Mouse (Mus musculus) heart, postnatal 25 days (tissue): Measurements from ENCODE around the gene Psmg4. TPM values are rescaled to one million over a fixed set of nuclear protein-coding genes. Genes with fewer than 3 reads are reported as not detected.

Experiments
- DNase-seq: peaks from one replicate; pipeline ENCODE4 v3.0.0; 2022; ENCODE audit warnings: low spot score
- intact Hi-C: fragments of 180-260 bp; cut with DNase I; formaldehyde crosslinking; loops from one replicate; pipeline ENCODE4 v1.15.1; 2025
- total RNA-seq, 2 experiments: library from RNA; stranded (reverse); gene quantifications; 2 replicates each; pipeline ENCODE4 v1.2.3; 2021

Psmg4 gene
- total RNA-seq, result 10 to 100 TPM; 22.9 to 29.7 TPM

DNA sequence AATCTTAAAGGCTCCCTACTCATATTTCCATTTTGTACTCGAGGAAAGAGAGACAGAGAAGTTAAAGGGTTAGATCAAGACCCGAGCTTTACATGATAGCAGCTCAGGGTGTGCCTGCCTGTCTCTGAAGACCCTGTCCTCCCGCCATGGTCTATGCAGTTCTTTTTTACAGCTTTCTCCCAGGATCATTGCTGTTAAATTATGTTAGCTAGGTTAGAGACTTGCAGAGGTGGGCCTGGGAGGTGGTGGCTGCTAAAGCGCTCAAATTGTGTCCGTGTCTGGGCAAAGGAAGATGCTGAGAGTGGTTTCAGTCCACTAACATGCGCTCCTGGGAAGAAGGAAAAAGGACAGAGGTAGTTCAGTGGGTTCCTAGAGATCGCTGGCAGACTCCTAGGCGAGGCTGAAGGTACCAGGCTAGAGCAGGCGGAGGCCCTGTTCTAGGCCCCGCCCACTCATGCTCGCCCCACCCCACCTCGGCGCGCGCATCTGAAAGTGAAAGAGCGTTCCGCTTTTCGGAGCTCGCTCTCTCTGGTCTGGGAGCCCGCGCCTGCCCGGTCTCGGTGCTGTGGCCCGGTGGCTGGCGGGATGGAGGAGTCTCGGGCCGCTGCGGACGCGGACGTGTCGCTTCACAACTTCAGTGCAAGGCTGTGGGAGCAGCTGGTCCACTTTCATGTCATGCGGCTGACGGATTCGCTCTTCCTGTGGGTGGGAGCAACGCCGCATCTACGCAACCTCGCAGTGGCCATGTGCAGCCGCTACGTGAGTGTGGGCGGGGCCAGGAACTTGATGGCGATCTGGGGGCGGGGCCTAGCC is at the start of gene Psmg4:
Gene Psmg4, plus strand, starts transcription at position 474 of the 813 bp plus-strand sequence.
- intact Hi-C loops, result no loop called here
- DNase-seq, result peak; percentile 84

DNA sequence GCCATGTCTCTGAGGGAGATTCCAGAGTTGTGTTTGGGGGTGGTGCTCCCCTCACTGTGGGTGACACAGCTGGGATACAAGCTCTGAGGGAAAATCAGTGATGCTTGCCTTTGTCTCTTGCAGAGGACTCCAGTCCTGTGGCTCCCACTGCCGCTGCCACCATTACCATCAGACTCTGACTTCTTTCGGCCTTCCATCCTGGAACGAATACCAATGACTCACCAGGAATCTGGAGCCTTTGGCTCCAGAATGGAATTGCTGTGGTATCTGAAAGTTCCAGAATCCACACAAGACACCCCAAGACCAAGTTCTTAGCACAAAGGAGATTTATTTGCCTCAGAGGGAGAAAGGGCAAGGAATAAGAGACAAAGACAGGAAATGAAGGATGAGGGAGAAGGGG is 49.7 kb upstream of the Psmg4 start:
- intact Hi-C loops, result no loop called here
- no peak for DNase-seq

DNA sequence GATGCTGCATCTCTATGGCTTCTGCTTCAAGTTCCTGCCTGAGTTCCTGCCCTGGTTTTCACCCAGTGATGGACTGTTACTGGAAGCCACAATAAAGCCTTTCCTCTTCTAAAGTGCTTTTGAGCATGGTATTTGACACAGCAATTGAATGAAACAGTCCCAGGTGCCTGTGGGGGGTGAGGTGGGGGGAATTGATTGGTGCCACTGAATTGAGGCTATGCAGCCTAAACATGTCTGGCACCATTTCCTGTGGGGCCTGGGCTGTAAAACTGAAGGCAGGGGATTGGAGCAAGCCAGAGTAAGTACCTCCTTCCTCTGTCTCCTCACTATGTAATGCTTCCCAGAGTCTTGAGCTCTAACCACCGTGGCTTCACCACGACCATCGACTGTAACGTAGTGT is 48.1 kb upstream of the Psmg4 start:
- intact Hi-C loops, result no loop called here

DNA sequence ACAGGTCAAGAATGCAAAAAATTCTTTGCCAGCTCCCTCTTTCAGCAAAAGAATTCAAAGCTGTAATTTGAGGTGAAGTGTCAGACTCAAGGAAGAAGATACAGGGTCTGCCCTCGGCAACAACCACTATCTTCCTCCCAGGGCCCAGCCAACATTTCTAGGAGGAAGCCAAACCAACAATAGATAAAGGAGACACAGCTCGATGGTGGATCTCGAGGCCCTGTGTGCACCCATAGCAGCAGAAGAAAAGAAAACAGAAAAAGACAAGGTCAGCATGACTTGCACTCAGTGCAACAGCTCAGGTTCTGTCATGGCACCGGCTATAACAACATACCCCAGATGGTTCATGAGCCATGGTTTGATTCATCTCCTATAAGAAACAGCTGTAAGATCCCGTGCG is 46.3 kb upstream of the Psmg4 start:
- DNase-seq, result no peak
- intact Hi-C loops, result no loop called here

More for the DNA sequence above, 48.1 kb upstream of the Psmg4 start:
- no peak for DNase-seq

DNA sequence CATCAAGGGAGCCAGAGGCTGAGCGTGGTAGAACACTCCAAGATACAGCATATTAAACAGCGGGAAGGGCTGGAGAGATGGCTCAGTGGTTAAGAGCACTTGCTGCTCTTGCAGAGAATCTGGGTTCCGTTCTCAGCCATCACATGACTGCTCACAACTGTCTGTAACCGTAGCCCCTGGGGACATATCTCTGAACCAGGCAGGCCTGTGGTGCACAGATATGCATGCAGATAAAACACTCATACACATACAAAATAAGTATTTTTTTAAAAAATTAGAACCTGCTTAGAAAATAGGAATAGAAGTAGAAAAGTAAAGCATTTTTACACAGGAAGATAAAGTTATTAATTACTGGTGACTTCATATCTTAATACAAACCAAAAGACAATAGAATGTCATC is 43.9 kb upstream of the Psmg4 start:
- intact Hi-C loops, result no loop called here
- DNase-seq, result no peak

DNA sequence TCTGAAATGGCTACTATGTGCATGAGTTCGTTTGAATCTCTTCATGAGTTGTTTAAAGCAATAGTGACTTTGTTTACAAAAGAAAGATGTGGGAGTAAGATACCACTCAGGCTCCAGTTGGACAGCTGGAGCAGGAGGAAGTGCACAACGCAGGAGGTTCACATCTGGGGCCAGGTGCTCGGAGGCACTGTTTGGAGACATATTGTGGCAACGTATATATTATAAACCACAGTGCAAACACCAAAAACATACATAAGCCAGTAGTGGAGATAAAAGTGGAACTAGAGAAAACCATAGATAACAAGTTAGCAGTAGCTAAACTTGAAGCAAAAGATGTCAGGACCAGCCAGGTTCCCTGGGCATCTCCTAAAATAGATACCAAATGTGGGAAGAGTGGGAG is 43.4 kb upstream of the Psmg4 start:
- DNase-seq, result no peak
- intact Hi-C loops, result no loop called here

DNA sequence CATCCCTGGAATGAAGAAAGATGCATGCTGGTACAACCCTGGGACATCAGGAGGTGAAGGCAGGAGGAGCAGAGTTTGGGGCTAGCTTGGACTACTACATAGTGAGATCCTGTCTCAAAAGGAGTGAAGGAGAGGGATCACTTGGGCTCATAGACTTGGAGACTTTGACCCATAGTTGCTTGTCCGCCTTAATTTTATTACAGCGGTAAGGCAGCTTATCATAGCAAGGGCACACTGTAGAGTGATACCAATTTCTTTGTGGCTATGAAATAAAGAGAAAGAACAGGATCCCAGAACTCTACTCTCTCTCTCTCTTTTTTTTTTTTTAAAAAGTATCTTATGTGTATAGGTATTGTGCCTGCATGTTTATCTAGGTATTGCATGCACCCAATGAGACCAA is 42.2 kb upstream of the Psmg4 start:
- intact Hi-C loops, result no loop called here

DNA sequence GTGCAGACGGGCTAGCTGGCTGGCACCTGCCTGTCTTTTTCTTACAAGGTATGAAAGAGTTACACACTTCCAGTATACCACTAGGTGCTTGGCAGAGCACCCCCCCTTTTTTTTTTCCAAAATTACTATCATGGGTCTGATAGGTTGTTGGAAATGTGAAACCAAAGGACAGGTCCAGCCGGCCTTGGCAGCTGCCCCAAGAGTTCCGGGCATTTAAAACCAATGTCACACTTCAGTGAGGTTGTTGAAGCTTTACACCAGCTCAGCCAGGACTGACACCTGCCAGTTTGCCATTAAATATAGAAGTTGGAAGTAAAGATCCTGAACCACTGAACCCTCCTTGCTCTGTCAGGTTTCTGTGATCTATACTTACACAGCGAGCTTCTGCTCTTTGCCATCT is 37.1 kb upstream of the Psmg4 start:
- intact Hi-C loops, result no loop called here

More for the DNA sequence above, 42.2 kb upstream of the Psmg4 start:
- no peak for DNase-seq

DNA sequence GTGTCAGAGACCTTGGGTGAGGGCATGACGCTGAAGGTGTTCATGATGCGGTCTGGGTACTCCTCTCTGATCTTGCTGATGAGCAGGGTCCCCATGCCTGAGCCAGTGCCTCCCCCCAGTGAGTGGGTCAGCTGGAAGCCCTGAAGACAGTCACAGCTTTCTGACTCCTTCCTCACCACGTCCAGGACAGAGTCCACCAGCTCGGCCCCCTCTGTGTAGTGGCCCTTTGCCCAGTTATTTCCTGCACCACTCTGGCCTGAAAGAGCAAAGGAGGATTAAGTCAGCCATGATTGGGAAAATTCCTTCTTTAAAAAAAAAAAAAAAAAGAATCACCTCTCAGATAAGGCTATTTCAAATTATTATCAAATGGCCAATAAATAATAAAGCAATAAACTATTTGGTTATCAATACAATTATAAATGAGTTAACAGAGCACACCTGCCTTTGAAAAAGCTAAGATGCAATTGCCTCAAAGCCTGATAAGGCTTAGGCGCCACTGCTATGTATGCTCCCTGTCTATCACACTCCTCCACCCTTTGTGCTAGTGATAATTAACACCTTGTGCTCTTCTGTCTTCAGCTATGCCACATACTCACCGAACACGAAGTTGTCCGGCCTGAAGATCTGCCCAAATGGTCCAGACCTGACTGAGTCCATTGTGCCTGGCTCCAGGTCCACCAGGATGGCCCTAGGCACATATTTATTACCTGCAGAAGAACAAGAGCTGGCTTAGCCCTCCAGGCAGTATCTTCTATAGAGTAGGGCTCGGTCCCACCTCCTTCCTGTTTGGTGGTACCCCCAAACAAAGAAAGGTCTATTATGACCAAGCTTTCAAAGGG is 34.3 kb upstream of the Psmg4 start:
- DNase-seq, result no peak
- intact Hi-C loops, result loop anchor here (2.0 kb wide), 1 partner anchor 20 kb away; no protein-coding TSS in a partner anchor

More for the DNA sequence above, 37.1 kb upstream of the Psmg4 start:
- DNase-seq, result no peak

DNA sequence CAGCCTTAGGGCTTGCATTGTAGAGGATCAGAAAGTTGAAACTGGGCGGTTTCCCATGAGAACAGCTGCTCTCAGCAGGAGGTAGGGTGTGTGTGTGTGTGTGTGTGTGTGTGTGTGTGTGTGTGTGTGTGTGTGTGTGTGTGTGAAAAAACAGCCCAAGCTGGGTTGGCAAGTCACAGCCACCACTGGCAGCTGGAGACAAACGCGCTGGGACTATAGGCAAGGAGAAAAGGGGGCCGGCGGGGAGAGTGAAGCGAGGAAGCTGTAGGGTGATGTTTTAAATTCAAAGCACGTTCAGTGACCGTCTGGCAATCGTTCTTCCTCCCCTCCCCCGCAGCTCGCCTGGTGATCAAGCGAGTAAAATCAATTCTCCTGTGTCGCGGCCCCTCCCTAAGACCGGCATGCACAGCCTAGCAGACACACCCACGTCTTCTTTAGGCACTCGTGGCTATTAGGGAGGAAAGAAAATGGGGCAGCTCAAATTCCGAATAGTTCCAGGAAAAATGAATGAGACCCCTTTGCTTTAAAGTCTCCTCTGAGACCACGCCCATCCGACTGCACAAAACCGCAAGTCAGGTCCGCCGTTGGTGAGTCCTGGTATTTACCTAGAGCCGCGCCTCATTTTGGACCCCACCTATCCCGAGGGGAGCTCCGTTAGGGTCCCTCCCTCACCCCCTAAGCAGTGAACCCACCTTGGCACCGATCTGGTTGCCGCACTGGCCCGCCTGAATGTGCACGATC is 33.1 kb upstream of the Psmg4 start:
- intact Hi-C loops, result loop anchor here (1.0 to 2.0 kb wide), 2 partner anchors 19 to 51 kb away; partner anchors contain the start of gene Tubb2a
- DNase-seq, result no peak

DNA sequence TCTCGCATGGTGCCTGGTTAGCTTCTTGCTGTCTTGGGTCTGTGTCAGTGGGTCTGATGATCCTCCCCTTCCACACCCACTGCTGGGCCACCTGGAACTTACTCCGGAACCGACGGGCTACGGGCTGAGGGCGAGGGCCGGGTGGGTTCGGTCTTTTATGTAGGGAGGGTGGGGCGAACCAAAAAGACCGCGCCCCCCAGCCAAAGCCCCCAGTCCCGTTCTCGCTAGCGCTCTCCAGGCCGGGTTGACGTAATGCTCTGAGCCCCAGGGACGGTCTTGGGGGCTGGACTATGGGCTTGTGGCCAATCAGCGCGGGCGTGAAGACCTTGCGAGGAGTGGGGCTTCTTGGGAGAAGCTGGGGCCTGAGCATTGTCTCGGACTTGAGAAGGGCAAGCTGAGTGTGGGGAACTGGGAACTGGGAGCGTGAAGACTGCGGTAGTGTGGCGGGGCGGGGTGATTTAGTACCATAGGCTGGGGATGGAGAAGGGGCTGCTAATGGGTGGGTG is 32.5 kb upstream of the Psmg4 start, which contains the start of gene Tubb2b:
Gene Tubb2b, minus strand, starts transcription at position 241 of the 506 bp plus-strand sequence.
- intact Hi-C loops, result loop anchor here (1.0 kb wide), 1 partner anchor 52 kb away; the partner anchor contains the start of gene Tubb2a
- DNase-seq, result peak; percentile 29

DNA sequence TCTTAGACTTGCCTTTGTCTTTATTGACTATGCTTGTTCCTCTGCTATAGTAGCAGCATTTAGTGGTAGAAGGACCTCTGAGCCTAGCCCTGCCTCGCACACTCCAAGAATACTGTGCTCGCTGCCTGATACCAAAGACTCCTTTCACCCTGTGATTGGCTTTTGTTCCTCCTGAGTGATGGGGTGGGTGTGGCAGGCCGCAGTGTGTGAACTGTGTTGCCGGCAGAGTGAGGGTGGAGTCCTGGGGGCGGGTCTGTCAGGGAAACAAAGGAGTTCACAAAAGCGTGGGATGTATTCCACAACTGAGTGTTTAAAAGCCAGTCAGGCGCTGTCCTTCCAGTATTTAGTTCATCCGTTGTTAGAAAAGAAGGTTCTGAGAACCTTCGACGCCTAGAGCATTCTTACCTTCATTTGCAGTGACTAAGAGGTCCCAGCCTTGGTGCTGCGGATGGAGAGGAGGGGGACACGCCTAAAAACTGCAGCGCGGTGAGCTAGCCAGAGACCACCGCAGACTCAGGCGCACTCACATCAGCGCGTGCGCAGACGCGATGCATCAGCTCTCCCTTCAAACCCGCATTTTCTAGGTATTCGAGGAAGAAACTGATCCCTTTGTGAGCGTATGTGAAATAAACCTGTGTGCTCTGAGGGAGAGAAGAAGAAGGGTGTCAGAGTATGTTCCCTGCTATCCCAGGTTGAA is 31.6 kb upstream of the Psmg4 start:
- peak; percentile 29 for DNase-seq
- intact Hi-C loops, result no loop called here

DNA sequence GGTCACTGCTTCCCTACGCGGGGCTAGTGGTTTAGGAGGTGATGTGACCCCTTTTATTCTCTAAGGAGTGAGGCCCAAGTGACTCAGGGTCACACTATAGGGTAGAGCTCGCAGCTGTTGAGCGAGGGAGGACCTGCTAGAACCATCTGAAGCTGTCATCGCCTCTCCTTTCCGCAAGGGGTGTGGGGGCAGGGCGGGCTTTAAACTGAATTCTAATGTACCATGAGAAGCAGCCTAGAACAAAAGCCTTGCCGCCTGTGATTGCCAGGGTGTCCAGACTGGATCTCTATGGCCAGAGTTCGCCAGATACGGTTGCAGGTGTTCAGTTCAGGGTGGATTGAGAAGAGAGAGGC is 31.1 kb upstream of the Psmg4 start:
- DNase-seq, result no peak
- intact Hi-C loops, result no loop called here

DNA sequence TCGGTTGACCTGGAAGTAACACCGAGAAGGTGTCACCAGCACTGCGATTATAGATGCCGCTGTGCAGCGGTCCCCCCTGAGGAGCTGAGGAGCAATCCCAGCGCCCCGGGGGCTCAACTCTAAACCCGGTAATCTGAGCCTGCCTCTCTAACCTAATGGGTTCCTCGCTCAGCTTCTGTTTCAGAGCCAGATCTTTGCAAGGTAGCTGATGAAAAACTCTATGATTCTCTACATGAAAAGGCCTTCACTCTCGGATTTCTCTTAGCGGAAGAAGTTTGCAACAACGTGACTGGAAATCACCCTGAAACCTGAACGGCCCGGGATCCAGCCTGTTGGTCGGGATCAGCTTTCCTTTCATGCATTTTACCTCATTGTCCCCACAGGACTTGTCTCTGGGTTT is 30.5 kb upstream of the Psmg4 start:
- DNase-seq, result no peak
- intact Hi-C loops, result no loop called here

DNA sequence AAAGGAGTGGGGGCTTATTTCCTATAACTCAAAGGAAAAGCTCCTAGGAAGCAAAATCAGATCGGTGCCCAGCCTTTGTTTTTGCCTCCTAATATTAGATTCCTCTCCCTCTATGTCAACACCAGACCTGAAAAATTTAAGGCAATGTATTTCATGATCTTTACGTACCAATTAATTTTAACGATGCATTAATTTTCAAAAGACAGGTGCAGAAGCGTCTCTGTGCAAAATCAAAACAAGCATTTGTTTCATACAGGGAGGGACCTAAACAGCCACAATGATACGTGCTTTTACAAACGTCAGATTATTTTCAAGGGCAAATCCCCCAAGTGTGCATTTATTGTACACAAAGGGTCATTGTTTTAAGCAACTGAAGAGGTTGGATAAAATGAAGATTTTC is 29.9 kb upstream of the Psmg4 start:
- intact Hi-C loops, result no loop called here
- no peak for DNase-seq

DNA sequence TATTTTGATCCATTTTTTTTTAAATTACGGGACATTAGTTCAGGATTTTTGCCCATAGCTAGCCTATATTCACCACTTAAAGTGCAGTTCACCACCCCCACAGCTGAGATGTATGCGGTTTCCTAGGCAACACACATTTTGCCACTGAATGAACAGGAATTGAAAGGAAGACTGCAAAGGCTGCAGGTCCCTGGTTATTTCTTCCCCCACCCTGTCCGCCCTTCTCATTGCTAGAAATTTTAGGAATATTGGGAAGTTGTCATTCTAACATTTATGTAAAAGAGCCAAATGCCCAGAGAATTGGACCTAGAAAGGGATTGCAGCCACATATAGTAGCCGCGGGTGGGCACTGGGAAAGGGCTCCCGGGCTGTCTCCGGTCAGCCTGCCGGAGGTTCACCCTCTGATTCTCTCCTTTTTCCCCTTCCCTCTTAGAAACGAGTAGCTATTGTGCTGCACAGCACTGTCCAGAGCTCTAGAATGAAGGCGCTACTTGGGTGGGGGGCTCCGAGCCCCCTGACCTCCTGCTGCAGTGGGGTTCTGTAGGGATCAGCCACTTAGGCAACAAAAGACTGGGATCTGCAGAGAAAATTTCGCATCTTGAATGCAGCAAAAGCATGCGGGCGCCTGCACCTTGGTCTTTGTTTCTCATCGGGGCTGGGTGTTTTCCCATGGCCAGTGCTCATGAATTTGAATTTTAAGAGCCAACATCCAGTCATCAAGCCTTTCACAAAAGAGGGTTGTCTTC is 29.3 kb upstream of the Psmg4 start:
- no peak for DNase-seq
- intact Hi-C loops, result no loop called here

DNA sequence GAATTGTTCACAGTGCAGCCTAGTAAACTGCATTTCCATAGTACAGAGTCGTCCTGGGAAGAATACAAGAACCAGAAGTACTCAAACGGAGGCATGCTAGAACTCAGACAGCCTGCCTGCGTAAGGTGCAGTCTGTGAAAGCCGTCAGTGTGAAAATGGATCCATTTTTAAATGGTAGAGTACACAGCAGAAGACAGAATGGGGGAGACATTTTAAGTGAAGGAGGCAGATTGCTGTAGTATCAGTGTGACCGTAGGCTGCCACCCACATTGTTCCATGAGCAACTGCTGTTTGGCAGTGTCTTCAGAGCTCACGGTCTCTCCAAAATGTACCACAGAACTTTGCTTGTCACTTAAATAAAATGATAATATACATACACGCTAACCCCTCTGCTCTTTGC is 28.5 kb upstream of the Psmg4 start:
- intact Hi-C loops, result no loop called here
- DNase-seq, result no peak

DNA sequence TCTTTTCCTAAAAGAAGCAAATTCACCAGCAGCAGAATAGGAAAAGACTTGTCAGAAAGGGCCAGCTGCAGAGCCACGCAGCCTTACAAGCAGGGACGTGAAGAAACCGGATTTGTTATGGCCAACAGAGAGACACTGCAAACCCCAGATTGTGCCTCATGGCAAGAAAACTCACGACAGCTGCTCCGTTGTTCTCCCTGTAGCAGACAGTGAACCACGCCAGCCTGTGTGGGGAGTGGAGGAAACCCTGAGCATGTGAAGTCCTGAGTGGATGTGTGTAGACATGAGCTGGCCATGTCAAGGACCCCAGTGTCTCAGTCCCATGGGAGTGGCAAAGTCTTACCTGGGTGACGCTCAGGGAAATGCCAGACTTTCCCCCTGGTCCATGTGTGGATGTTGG is 26.2 kb upstream of the Psmg4 start:
- no peak for DNase-seq
- intact Hi-C loops, result no loop called here

DNA sequence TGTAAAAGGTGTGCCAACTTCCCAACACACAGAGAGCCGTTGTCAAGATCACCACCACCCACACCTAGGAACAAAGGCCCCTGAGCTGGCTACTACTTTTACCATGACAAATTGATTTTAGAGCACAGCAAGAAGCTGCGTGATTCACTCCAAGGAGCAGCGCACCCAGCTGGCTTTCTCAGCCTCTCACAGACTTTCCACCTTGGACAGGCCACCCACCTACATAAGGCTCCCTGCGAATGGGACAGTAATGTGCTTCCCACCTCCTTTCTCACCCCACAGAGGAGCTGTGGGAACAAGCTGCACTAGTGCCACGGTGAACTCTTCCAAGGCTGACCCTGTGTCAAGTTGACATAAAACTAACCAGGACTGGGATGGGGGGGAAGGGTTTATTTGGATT is 19.4 kb upstream of the Psmg4 start:
- intact Hi-C loops, result no loop called here

More for the DNA sequence above, 19.4 kb upstream of the Psmg4 start:
- no peak for DNase-seq
